Mouse (Mus musculus): Measurements from ENCODE around the gene Nfia. TPM values are rescaled to one million over a fixed set of nuclear protein-coding genes. Genes with fewer than 3 reads are reported as not detected.
A peak's percentile ranks its signal among the peaks of the same experiment; 100 is the strongest.

Gene Nfia
- polyA plus RNA-seq, 1 experiment from 2014 or later = 42.0 TPM

- H3K27me3 ChIP-seq (replicated peaks) = no peaks in the 10 kb centered on the region
- H3K9ac ChIP-seq = 0 out of 2 replicates have a peak overlapping the region, but pooled peaks have one; percentile 47
- peaks cover 46% of the 10 kb centered on the region for H3K4me1 ChIP-seq (replicated peaks)
- peak overlapping the region; percentile 46 for H3K4me2 ChIP-seq
- H3K4me3 ChIP-seq = peak overlapping the region; percentile 26
- no peak for ATAC-seq (ENCODE audit: insufficient number of reproducible peaks, low FRiP score)
- no peaks in the 10 kb centered on the region for H3K9me3 ChIP-seq (replicated peaks)
- WGBS = 56% methylated on average over 7 of the region's 7 CpGs
- no peaks in the 10 kb centered on the region for H3K36me3 ChIP-seq
- peak overlapping the region; percentile 92 for H3K27ac ChIP-seq (ENCODE audit: poor library complexity, severe bottlenecking)
Measured at GRCm38 (mm10) chr4:97869451-97869850, 96.9 kb downstream of the Nfia start.

GRCm38 (mm10) chr4:97871770-97872439, 99.4 kb downstream of the Nfia start:
- ATAC-seq (ENCODE audit: insufficient number of reproducible peaks, low FRiP score) = no peak
- H3K27me3 ChIP-seq (replicated peaks) = no peaks in the 10 kb centered on the region
- H3K4me2 ChIP-seq = no peak overlapping the region
- no peaks in the 10 kb centered on the region for H3K9me3 ChIP-seq (replicated peaks)
- H3K9ac ChIP-seq = no peak overlapping the region
- H3K4me1 ChIP-seq (replicated peaks) = peaks cover 51% of the 10 kb centered on the region
- WGBS = 64% methylated on average over 9 of the region's 9 CpGs
- no peaks in the 10 kb centered on the region for H3K36me3 ChIP-seq
- H3K4me3 ChIP-seq = no peak overlapping the region
- H3K27ac ChIP-seq (ENCODE audit: poor library complexity, severe bottlenecking) = peak overlapping the region; percentile 57

- Histone ChIP-seq H3K4me1 (replicated peaks) (peaks cover 40% of the 10 kb centered on the region), H3K36me3 (no peaks in the 10 kb centered on the region), H3K27ac (ENCODE audit: poor library complexity, severe bottlenecking) (no peak overlapping the region), H3K9ac (no peak overlapping the region), H3K27me3 (replicated peaks) (no peaks in the 10 kb centered on the region), H3K9me3 (replicated peaks) (no peaks in the 10 kb centered on the region), H3K4me2 (no peak overlapping the region), H3K4me3 (no peak overlapping the region)
- ATAC-seq (ENCODE audit: insufficient number of reproducible peaks, low FRiP score) = no peak
- 71% methylated on average over 3 of the region's 3 CpGs for WGBS
Measured at GRCm38 (mm10) chr4:97874916-97875315, 102.4 kb downstream of the Nfia start.

- Histone ChIP-seq H3K9ac (no peak overlapping the region), H3K36me3 (no peaks in the 10 kb centered on the region), H3K4me3 (no peak overlapping the region), H3K27ac (ENCODE audit: poor library complexity, severe bottlenecking) (no peak overlapping the region), H3K4me2 (no peak overlapping the region), H3K9me3 (replicated peaks) (no peaks in the 10 kb centered on the region), H3K4me1 (replicated peaks) (peaks cover 36% of the 10 kb centered on the region), H3K27me3 (replicated peaks) (no peaks in the 10 kb centered on the region)
- no peak for ATAC-seq (ENCODE audit: insufficient number of reproducible peaks, low FRiP score)
- 41% methylated on average over 3 of the region's 3 CpGs for WGBS
Measured at GRCm38 (mm10) chr4:97875901-97876300, 103.4 kb downstream of the Nfia start.

GRCm38 (mm10) chr4:97879696-97880095, 107.2 kb downstream of the Nfia start:
- no peak overlapping the region for H3K9ac ChIP-seq
- no peaks in the 10 kb centered on the region for H3K9me3 ChIP-seq (replicated peaks)
- 81% methylated on average over 7 of the region's 7 CpGs for WGBS
- peaks cover 21% of the 10 kb centered on the region for H3K4me1 ChIP-seq (replicated peaks)
- H3K4me3 ChIP-seq = no peak overlapping the region
- no peak overlapping the region for H3K4me2 ChIP-seq
- no peaks in the 10 kb centered on the region for H3K36me3 ChIP-seq
- no peaks in the 10 kb centered on the region for H3K27me3 ChIP-seq (replicated peaks)
- ATAC-seq (ENCODE audit: insufficient number of reproducible peaks, low FRiP score) = no peak
- no peak overlapping the region for H3K27ac ChIP-seq (ENCODE audit: poor library complexity, severe bottlenecking)

- H3K4me2 ChIP-seq = no peak overlapping the region
- no peak overlapping the region for H3K27ac ChIP-seq (ENCODE audit: poor library complexity, severe bottlenecking)
- no peaks in the 10 kb centered on the region for H3K9me3 ChIP-seq (replicated peaks)
- H3K27me3 ChIP-seq (replicated peaks) = no peaks in the 10 kb centered on the region
- no peak overlapping the region for H3K4me3 ChIP-seq
- H3K4me1 ChIP-seq (replicated peaks) = peaks cover 14% of the 10 kb centered on the region
- no peak for ATAC-seq (ENCODE audit: insufficient number of reproducible peaks, low FRiP score)
- H3K36me3 ChIP-seq = no peaks in the 10 kb centered on the region
- H3K9ac ChIP-seq = no peak overlapping the region
- WGBS = 82% methylated on average over 9 of the region's 9 CpGs
Measured at GRCm38 (mm10) chr4:97880120-97881055, 107.9 kb downstream of the Nfia start.

GRCm38 (mm10) chr4:97885574-97885973, 113.0 kb downstream of the Nfia start:
- WGBS = 85% methylated on average over 5 of the region's 5 CpGs
- Histone ChIP-seq H3K9ac (no peak overlapping the region), H3K27ac (ENCODE audit: poor library complexity, severe bottlenecking) (no peak overlapping the region), H3K4me3 (no peak overlapping the region), H3K9me3 (replicated peaks) (no peaks in the 10 kb centered on the region), H3K36me3 (0 out of 2 replicates have a peak, but pooled peaks cover 4% of the 10 kb centered on the region), H3K4me1 (replicated peaks) (peaks cover 17% of the 10 kb centered on the region), H3K27me3 (replicated peaks) (no peaks in the 10 kb centered on the region), H3K4me2 (no peak overlapping the region)
- ATAC-seq (ENCODE audit: insufficient number of reproducible peaks, low FRiP score) = no peak

GRCm38 (mm10) chr4:97886220-97886619, 113.7 kb downstream of the Nfia start:
- WGBS = 89% methylated on average over 5 of the region's 5 CpGs
- no peaks in the 10 kb centered on the region for H3K9me3 ChIP-seq (replicated peaks)
- no peak for ATAC-seq (ENCODE audit: insufficient number of reproducible peaks, low FRiP score)

GRCm38 (mm10) chr4:97887228-97887627, 114.7 kb downstream of the Nfia start:
- Histone ChIP-seq H3K9ac (no peak overlapping the region), H3K4me3 (no peak overlapping the region), H3K36me3 (0 out of 2 replicates have a peak, but pooled peaks cover 4% of the 10 kb centered on the region), H3K9me3 (replicated peaks) (no peaks in the 10 kb centered on the region), H3K4me2 (no peak overlapping the region), H3K27me3 (replicated peaks) (no peaks in the 10 kb centered on the region), H3K27ac (ENCODE audit: poor library complexity, severe bottlenecking) (peak overlapping the region; percentile 70; the same call in 1 of the 2 replicates), H3K4me1 (replicated peaks) (peaks cover 17% of the 10 kb centered on the region)
- no peak for ATAC-seq (ENCODE audit: insufficient number of reproducible peaks, low FRiP score)
- 66% methylated on average over 1 of the region's 1 CpGs for WGBS

More at GRCm38 (mm10) chr4:97886220-97886619, 113.7 kb downstream of the Nfia start:
- Histone ChIP-seq H3K4me3 (no peak overlapping the region), H3K4me1 (replicated peaks) (peaks cover 17% of the 10 kb centered on the region), H3K27me3 (replicated peaks) (no peaks in the 10 kb centered on the region), H3K4me2 (no peak overlapping the region), H3K9ac (no peak overlapping the region), H3K27ac (ENCODE audit: poor library complexity, severe bottlenecking) (peak overlapping the region; percentile 70), H3K36me3 (0 out of 2 replicates have a peak, but pooled peaks cover 4% of the 10 kb centered on the region)

- Histone ChIP-seq H3K4me1 (replicated peaks) (peaks cover 23% of the 10 kb centered on the region), H3K9ac (no peak overlapping the region), H3K27me3 (replicated peaks) (no peaks in the 10 kb centered on the region), H3K4me3 (no peak overlapping the region), H3K4me2 (no peak overlapping the region), H3K36me3 (0 out of 2 replicates have a peak, but pooled peaks cover 2% of the 10 kb centered on the region), H3K9me3 (replicated peaks) (no peaks in the 10 kb centered on the region), H3K27ac (ENCODE audit: poor library complexity, severe bottlenecking) (no peak overlapping the region)
- no peak for ATAC-seq (ENCODE audit: insufficient number of reproducible peaks, low FRiP score)
- 70% methylated on average over 3 of the region's 3 CpGs for WGBS
Measured at GRCm38 (mm10) chr4:97891063-97891462, 118.5 kb downstream of the Nfia start.

GRCm38 (mm10) chr4:97891611-97892010, 119.1 kb downstream of the Nfia start:
- Histone ChIP-seq H3K4me1 (replicated peaks) (peaks cover 21% of the 10 kb centered on the region), H3K27ac (ENCODE audit: poor library complexity, severe bottlenecking) (no peak overlapping the region), H3K27me3 (replicated peaks) (no peaks in the 10 kb centered on the region), H3K36me3 (no peaks in the 10 kb centered on the region), H3K9ac (no peak overlapping the region), H3K4me3 (no peak overlapping the region), H3K4me2 (no peak overlapping the region), H3K9me3 (replicated peaks) (no peaks in the 10 kb centered on the region)
- WGBS = 63% methylated on average over 1 of the region's 1 CpGs
- no peak for ATAC-seq (ENCODE audit: insufficient number of reproducible peaks, low FRiP score)

All from heart, embryonic 12.5 days (tissue).